Mouse (Mus musculus) heart, embryonic 10.5 days (tissue): ENCODE data around the gene Dcaf17. TPM values are rescaled to one million over a fixed set of nuclear protein-coding genes. Genes with fewer than 3 reads are reported as not detected.

Source experiments
- DNase-seq: peaks from one replicate; pipeline ENCODE4 v3.0.0-alpha.2; 2017; ENCODE audit warnings: low spot score
- H3K27ac ChIP-seq: fragments of 300-500 bp; sonication (generic); 2 replicates; pipeline ENCODE4 v1.5.1; 2016; ENCODE audit warnings: mild to moderate bottlenecking
- H3K27me3 ChIP-seq: fragments of 300-500 bp; sonication (generic); 2 replicates; pipeline ENCODE4 v1.6.1; 2016; ENCODE audit warnings: mild to moderate bottlenecking; ENCODE audit not compliant: poor library complexity, insufficient read depth, severe bottlenecking
- H3K36me3 ChIP-seq: fragments of 300-500 bp; sonication (generic); 2 replicates; pipeline ENCODE4 v1.6.1; 2016; ENCODE audit warnings: mild to moderate bottlenecking, moderate library complexity
- H3K4me1 ChIP-seq: fragments of 300-500 bp; sonication (generic); 2 replicates; pipeline ENCODE4 v1.6.1; 2016; ENCODE audit warnings: mild to moderate bottlenecking
- H3K4me3 ChIP-seq: fragments of 300-500 bp; sonication (generic); 2 replicates; pipeline ENCODE4 v1.5.1; 2016; ENCODE audit warnings: mild to moderate bottlenecking, moderate library complexity
- H3K9me3 ChIP-seq: fragments of 300-500 bp; sonication (generic); 2 replicates; pipeline ENCODE4 v1.6.1; 2016; ENCODE audit warnings: mild to moderate bottlenecking, moderate library complexity
- WGBS: fragments of 180-500 bp; shearing (Covaris S2); methylation state at CpG from one replicate; pipeline ENCODE4 v1.1.7; 2016; 5-methylcytosine and 5-hydroxymethylcytosine counted together
- polyA plus RNA-seq: library from polyadenylated mRNA; unstranded; fragments of >200 nt; fragmentation: Nextera tagmentation; extraction: Ambion mirVana; gene quantifications from 2 replicates; pipeline ENCODE4 v1.2.1, GENCODE M21; 2016

Gene Dcaf17
- polyA plus RNA-seq, 1 experiment from 2014 or later: 25.8 TPM

- Histone ChIP-seq H3K36me3 (no peaks in the 10 kb centered on the region), H3K27ac (no peak overlapping the region), H3K9me3 (no peaks in the 10 kb centered on the region), H3K27me3 (no peaks in the 10 kb centered on the region), H3K4me1 (peaks cover 24% of the 10 kb centered on the region), H3K4me3 (no peak overlapping the region)
- 86% methylated on average over 18 of the region's 18 CpGs for WGBS
- DNase-seq: no peak
Observed at GRCm38 (mm10) chr2:71031973-71032794, 22.9 kb upstream of the Dcaf17 start.

GRCm38 (mm10) chr2:71033014-71033413, 22.1 kb upstream of the Dcaf17 start:
- H3K27ac ChIP-seq: no peak overlapping the region
- WGBS: 72% methylated on average over 4 of the region's 4 CpGs
- H3K4me3 ChIP-seq: no peak overlapping the region
- no peaks in the 10 kb centered on the region for H3K27me3 ChIP-seq
- H3K4me1 ChIP-seq: peaks cover 24% of the 10 kb centered on the region
- DNase-seq: no peak
- H3K9me3 ChIP-seq: no peaks in the 10 kb centered on the region
- no peaks in the 10 kb centered on the region for H3K36me3 ChIP-seq

GRCm38 (mm10) chr2:71033987-71034386, 21.1 kb upstream of the Dcaf17 start:
- WGBS: 63% methylated on average over 8 of the region's 8 CpGs
- no peak overlapping the region for H3K27ac ChIP-seq
- H3K27me3 ChIP-seq: no peaks in the 10 kb centered on the region

GRCm38 (mm10) chr2:71037447-71037846, 17.7 kb upstream of the Dcaf17 start:
- no peaks in the 10 kb centered on the region for H3K27me3 ChIP-seq
- DNase-seq: no peak
- no peaks in the 10 kb centered on the region for H3K9me3 ChIP-seq
- WGBS: 81% methylated on average over 6 of the region's 6 CpGs
- H3K27ac ChIP-seq: no peak overlapping the region
- peaks cover 24% of the 10 kb centered on the region for H3K4me1 ChIP-seq
- H3K4me3 ChIP-seq: no peak overlapping the region
- H3K36me3 ChIP-seq: no peaks in the 10 kb centered on the region

More at GRCm38 (mm10) chr2:71033987-71034386, 21.1 kb upstream of the Dcaf17 start:
- no peaks in the 10 kb centered on the region for H3K9me3 ChIP-seq
- H3K4me3 ChIP-seq: no peak overlapping the region
- H3K36me3 ChIP-seq: no peaks in the 10 kb centered on the region
- H3K4me1 ChIP-seq: peaks cover 24% of the 10 kb centered on the region
- no peak for DNase-seq

- peak; percentile 85 for DNase-seq
- H3K27me3 ChIP-seq: no peaks in the 10 kb centered on the region
- no peaks in the 10 kb centered on the region for H3K9me3 ChIP-seq
- peaks cover 10% of the 10 kb centered on the region; the same call in 1 of the 2 replicates for H3K4me1 ChIP-seq
- WGBS: 47% methylated on average over 11 of the region's 11 CpGs
- no peak overlapping the region for H3K4me3 ChIP-seq
- H3K36me3 ChIP-seq: no peaks in the 10 kb centered on the region
- no peak overlapping the region for H3K27ac ChIP-seq
Observed at GRCm38 (mm10) chr2:71039522-71040121, 15.5 kb upstream of the Dcaf17 start.

GRCm38 (mm10) chr2:71046151-71046550, 9.0 kb upstream of the Dcaf17 start:
- WGBS: 66% methylated on average over 6 of the region's 6 CpGs
- no peaks in the 10 kb centered on the region for H3K9me3 ChIP-seq
- H3K36me3 ChIP-seq: no peaks in the 10 kb centered on the region
- H3K27me3 ChIP-seq: no peaks in the 10 kb centered on the region
- H3K27ac ChIP-seq: no peak overlapping the region
- H3K4me3 ChIP-seq: no peak overlapping the region
- no peak for DNase-seq
- peaks cover 16% of the 10 kb centered on the region; the same call in 1 of the 2 replicates for H3K4me1 ChIP-seq

GRCm38 (mm10) chr2:71046751-71047320, 8.3 kb upstream of the Dcaf17 start:
- H3K4me1 ChIP-seq: peaks cover 15% of the 10 kb centered on the region; the same call in 1 of the 2 replicates
- WGBS: 66% methylated on average over 6 of the region's 6 CpGs
- H3K4me3 ChIP-seq: no peak overlapping the region
- no peaks in the 10 kb centered on the region for H3K36me3 ChIP-seq
- DNase-seq: no peak
- no peaks in the 10 kb centered on the region for H3K9me3 ChIP-seq
- H3K27ac ChIP-seq: no peak overlapping the region
- no peaks in the 10 kb centered on the region for H3K27me3 ChIP-seq

- H3K4me3 ChIP-seq: no peak overlapping the region
- no peak for DNase-seq
- H3K36me3 ChIP-seq: no peaks in the 10 kb centered on the region
- H3K4me1 ChIP-seq: peaks cover 9% of the 10 kb centered on the region; the same call in 1 of the 2 replicates
- no peaks in the 10 kb centered on the region for H3K9me3 ChIP-seq
- H3K27me3 ChIP-seq: no peaks in the 10 kb centered on the region
- WGBS: 64% methylated on average over 12 of the region's 12 CpGs
- no peak overlapping the region for H3K27ac ChIP-seq
Observed at GRCm38 (mm10) chr2:71048896-71049295, 6.2 kb upstream of the Dcaf17 start.

GRCm38 (mm10) chr2:71050511-71050910, 4.6 kb upstream of the Dcaf17 start:
- H3K9me3 ChIP-seq: no peaks in the 10 kb centered on the region
- H3K27ac ChIP-seq: no peak overlapping the region
- H3K27me3 ChIP-seq: no peaks in the 10 kb centered on the region
- WGBS: 89% methylated on average over 7 of the region's 7 CpGs
- H3K36me3 ChIP-seq: no peaks in the 10 kb centered on the region
- H3K4me3 ChIP-seq: no peak overlapping the region
- DNase-seq: no peak
- H3K4me1 ChIP-seq: peaks cover 14% of the 10 kb centered on the region; the same call in 1 of the 2 replicates

- H3K9me3 ChIP-seq: no peaks in the 10 kb centered on the region
- H3K27ac ChIP-seq: peak overlapping the region; percentile 92
- no peaks in the 10 kb centered on the region for H3K27me3 ChIP-seq
- peaks cover 15% of the 10 kb centered on the region for H3K36me3 ChIP-seq
- H3K4me1 ChIP-seq: 0 out of 2 replicates have a peak, but pooled peaks cover 6% of the 10 kb centered on the region
- peak overlapping the region; percentile 72 for H3K4me3 ChIP-seq
- no peak for DNase-seq
- WGBS: 51% methylated on average over 9 of the region's 9 CpGs
Observed at GRCm38 (mm10) chr2:71054716-71055115, 412 bp upstream of the Dcaf17 start.

GRCm38 (mm10) chr2:71056115-71056835, 1.1 kb downstream of the Dcaf17 start:
- 0 out of 2 replicates have a peak, but pooled peaks cover 6% of the 10 kb centered on the region for H3K4me1 ChIP-seq
- H3K36me3 ChIP-seq: peaks cover 24% of the 10 kb centered on the region
- H3K9me3 ChIP-seq: no peaks in the 10 kb centered on the region
- peak overlapping the region; percentile 72 for H3K4me3 ChIP-seq
- no peak for DNase-seq
- peak overlapping the region; percentile 92 for H3K27ac ChIP-seq
- 12% methylated on average over 21 of the region's 21 CpGs for WGBS
- no peaks in the 10 kb centered on the region for H3K27me3 ChIP-seq

- Histone ChIP-seq H3K36me3 (peaks cover 4% of the 10 kb centered on the region; the same call in 1 of the 2 replicates), H3K4me1 (no peaks in the 10 kb centered on the region), H3K4me3 (no peak overlapping the region), H3K27ac (no peak overlapping the region), H3K9me3 (no peaks in the 10 kb centered on the region), H3K27me3 (no peaks in the 10 kb centered on the region)
- DNase-seq: no peak
- WGBS: 94% methylated on average over 4 of the region's 4 CpGs
Observed at GRCm38 (mm10) chr2:71071601-71072000, 16.5 kb downstream of the Dcaf17 start.
